Mouse (Mus musculus) heart, postnatal 0 days (tissue): ENCODE results near the gene Tdp1. TPM values are rescaled to one million over a fixed set of nuclear protein-coding genes. Genes with fewer than 3 reads are reported as not detected.

Experiments
- ATAC-seq: fragments of 200-750 bp; cut with Nextera tagmentation; 2 replicates; pipeline ENCODE4 v1.8.0; 2017; ENCODE audit warnings: low read depth, moderate number of reproducible peaks, moderate library complexity; ENCODE audit not compliant: insufficient read depth
- DNase-seq: peaks from one replicate; pipeline ENCODE4 v3.0.0-alpha.2; 2016; ENCODE audit warnings: low spot score
- H3K27ac ChIP-seq: fragments of 300-500 bp; sonication (generic); 2 replicates; pipeline ENCODE4 v1.5.1; 2014; ENCODE audit warnings: low read depth, mild to moderate bottlenecking
- H3K27me3 ChIP-seq: fragments of 300-500 bp; sonication (generic); 2 replicates; pipeline ENCODE4 v1.6.1; 2014; ENCODE audit warnings: low read length, mixed read lengths; ENCODE audit not compliant: control insufficient read depth, insufficient read depth
- H3K36me3 ChIP-seq: fragments of 300-500 bp; sonication (generic); replicated peaks from 2 replicates; pipeline ENCODE4 v1.6.1; 2014; ENCODE audit warnings: low read length, mixed read lengths; ENCODE audit not compliant: control insufficient read depth, insufficient read depth
- H3K4me1 ChIP-seq: fragments of 300-500 bp; sonication (generic); 2 replicates; pipeline ENCODE4 v1.6.1; 2014; ENCODE audit warnings: antibody characterized with exemption; ENCODE audit not compliant: control insufficient read depth, insufficient read depth
- H3K4me2 ChIP-seq: fragments of 300-500 bp; sonication (generic); 2 replicates; pipeline ENCODE4 v1.6.1; 2014; ENCODE audit warnings: low read depth, mild to moderate bottlenecking, low read length, moderate library complexity
- H3K4me3 ChIP-seq: fragments of 300-500 bp; sonication (generic); 2 replicates; pipeline ENCODE4 v1.5.1; 2014; ENCODE audit warnings: low read depth, low read length
- H3K9ac ChIP-seq: fragments of 300-500 bp; sonication (generic); replicated peaks from 2 replicates; pipeline ENCODE4 v1.6.1; 2014; ENCODE audit warnings: low read depth, low read length, mixed read lengths
- H3K9me3 ChIP-seq: fragments of 300-500 bp; sonication (generic); replicated peaks from 2 replicates; pipeline ENCODE4 v1.6.1; 2016; ENCODE audit warnings: low read length; ENCODE audit not compliant: control insufficient read depth
- CTCF ChIP-seq: IDR thresholded peaks from 2 replicates; pipeline ENCODE4 v1.5.1; 2016; ENCODE audit warnings: antibody characterized with exemption, control low read depth, low read depth
- EP300 ChIP-seq: IDR thresholded peaks from 2 replicates; pipeline ENCODE4 v1.6.1; 2016; ENCODE audit warnings: antibody characterized with exemption, low read depth
- WGBS: fragments of 180-500 bp; shearing (Covaris S2); extraction: QIAGEN DNeasy Blood & Tissue Kit; methylation state at CpG from one replicate; pipeline ENCODE4 v1.1.7; 2014; 5-methylcytosine and 5-hydroxymethylcytosine counted together
- microRNA-seq: library from miRNA; unstranded; fragments of <30 nt; microRNA quantifications from one replicate; pipeline ENCODE4, GENCODE M21; 2016
- polyA plus RNA-seq: library from polyadenylated mRNA; unstranded; fragments of >200 nt; fragmentation: Nextera tagmentation; extraction: Ambion mirVana; gene quantifications from 2 replicates; pipeline ENCODE4 v1.2.1, GENCODE M21; 2015
- total RNA-seq: library from RNA; depleted of rRNA; stranded (reverse); fragments of >200 nt; gene quantifications from 2 replicates; pipeline ENCODE4 v1.2.3, GENCODE M21; 2014; ENCODE audit warnings: low replicate concordance; rRNA removed

Gene Tdp1
- total and polyA plus RNA-seq, 2 experiments from 2014 or later: 8.8 to 13.7 TPM

GRCm38 (mm10) chr12:100001910-100002309 lies 117.6 kb downstream of the Tdp1 start:
- no peaks in the 10 kb centered on the region for H3K27me3 ChIP-seq
- no peak overlapping the region for H3K4me3 ChIP-seq
- H3K36me3 ChIP-seq: no peaks in the 10 kb centered on the region
- no peak overlapping the region for H3K27ac ChIP-seq
- H3K4me1 ChIP-seq: no peaks in the 10 kb centered on the region
- DNase-seq: no peak
- H3K9me3 ChIP-seq: no peaks in the 10 kb centered on the region
- 67% methylated on average over 3 of the region's 3 CpGs for WGBS
- no peak overlapping the region for H3K9ac ChIP-seq
- no peak for TF ChIP-seq CTCF
- TF ChIP-seq EP300: no peak
- no peak for ATAC-seq
- H3K4me2 ChIP-seq: no peak overlapping the region

DNA sequence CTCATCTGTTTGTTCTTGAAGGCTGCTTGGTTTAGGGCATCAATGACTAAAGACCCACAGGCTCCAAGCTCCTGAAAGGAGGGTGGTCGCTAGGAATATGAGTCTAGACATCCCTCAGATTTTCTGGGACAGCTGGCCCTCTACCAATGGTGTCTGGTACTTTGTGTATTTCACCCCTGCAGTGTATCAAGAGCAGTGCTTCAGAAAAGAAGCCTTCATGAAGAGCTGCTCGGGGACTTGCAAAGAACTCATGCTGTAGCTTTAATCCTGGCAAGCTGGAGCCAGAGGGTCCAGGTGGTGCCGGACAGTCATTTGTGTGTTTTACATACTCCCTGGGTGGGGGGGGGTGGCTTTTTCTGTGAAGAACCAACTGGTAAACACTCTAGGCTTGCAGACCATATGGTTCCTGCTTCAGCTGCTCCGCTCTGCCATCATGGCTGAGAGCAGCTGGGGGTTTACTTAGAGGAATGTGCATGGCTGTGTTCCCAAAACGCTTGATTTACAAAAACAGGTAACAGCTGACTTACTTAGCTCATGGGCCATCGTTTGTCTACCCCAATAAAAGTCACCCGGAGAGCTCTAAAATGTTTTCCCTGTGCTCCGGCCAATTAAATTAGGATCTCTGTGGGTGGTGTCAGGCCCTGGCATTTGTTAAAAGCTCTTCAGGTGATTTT lies 118.7 kb downstream of the Tdp1 start:
- no peak for ATAC-seq
- no peak overlapping the region for H3K4me2 ChIP-seq
- no peak for DNase-seq

More for the DNA sequence above, 118.7 kb downstream of the Tdp1 start:
- TF ChIP-seq EP300: no peak
- TF ChIP-seq CTCF: no peak
- Histone ChIP-seq H3K4me3 (no peak overlapping the region), H3K36me3 (no peaks in the 10 kb centered on the region), H3K9me3 (no peaks in the 10 kb centered on the region), H3K27me3 (no peaks in the 10 kb centered on the region), H3K9ac (no peak overlapping the region), H3K27ac (no peak overlapping the region), H3K4me1 (no peaks in the 10 kb centered on the region)
- 54% methylated on average over 8 of the region's 8 CpGs for WGBS

Small RNA genes lying within 50 kb of the gene (microRNA-seq; reads per million reads assigned to microRNA genes)
- not detected for gene Gm23291

Other genes starting within 250 kb of the Tdp1 start
- gene Efcab11, start 78 bp upstream of the Tdp1 start, total RNA-seq: 2.2 and 13.1 TPM in 2 replicates
- 4.0 and 4.2 TPM in 2 replicates for gene Efcab11, start 78 bp upstream of the Tdp1 start, polyA plus RNA-seq
- 0.12 and 2.6 TPM in 2 replicates for gene Kcnk13, start 80.0 kb downstream of the Tdp1 start, total RNA-seq
- gene Kcnk13, start 80.0 kb downstream of the Tdp1 start, polyA plus RNA-seq: 0.15 and 0.34 TPM in 2 replicates
- 52.4 and 163 TPM in 2 replicates for gene Psmc1, start 225.6 kb downstream of the Tdp1 start, total RNA-seq
- 192 and 202 TPM in 2 replicates for gene Psmc1, start 225.6 kb downstream of the Tdp1 start, polyA plus RNA-seq